Mouse (Mus musculus) Muller cell, postnatal 12 days (primary cell): ENCODE results near the gene Prl3b1.

Experiments used
- DNase-seq: peaks from one replicate; pipeline ENCODE4 v3.0.0-alpha.2; 2015; ENCODE audit errors: inconsistent ontology term

Prl3b1 gene

DNA sequence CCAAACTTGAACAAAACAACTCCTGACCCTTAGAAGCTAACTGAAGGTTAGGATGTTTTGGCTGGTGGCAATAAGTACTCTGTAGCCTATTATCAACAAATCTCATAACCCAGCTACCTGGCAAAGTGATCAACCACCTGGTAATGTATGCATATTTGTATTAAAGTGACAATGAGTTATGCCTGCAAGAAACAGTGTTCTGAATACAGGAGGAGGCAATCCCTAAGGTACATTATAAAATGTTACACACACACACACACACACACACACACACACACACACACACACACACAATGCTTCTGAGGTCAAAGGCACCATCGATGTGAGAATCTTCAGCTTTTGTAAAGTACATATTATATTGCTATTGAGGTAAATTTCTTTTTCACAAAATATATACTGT, at the start of gene Prl3b1:
Gene Prl3b1, plus strand, starts transcription at position 301 of the 400 bp plus-strand sequence.
- DNase-seq: no peak

DNA sequence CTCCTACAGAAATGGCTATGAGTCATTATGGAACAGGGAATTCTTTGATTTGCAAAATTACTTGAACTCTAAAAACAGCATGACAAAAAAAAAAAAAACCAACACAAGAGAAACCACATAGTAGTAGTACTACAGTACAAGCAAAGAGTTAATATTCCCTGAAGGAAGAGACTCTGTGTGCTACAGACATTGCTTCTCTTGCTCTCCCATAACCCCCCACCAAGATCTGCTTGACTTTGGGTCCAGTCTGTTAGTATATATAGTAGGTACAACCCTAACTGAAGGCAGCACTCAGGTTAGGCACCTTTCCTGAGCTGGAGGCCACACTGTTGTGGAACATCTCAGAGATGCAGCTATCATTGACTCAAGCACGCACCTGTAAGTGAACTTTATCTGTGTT, 45.3 kb upstream of the Prl3b1 start, which contains the start of gene Prl3c1:
Gene Prl3c1, plus strand, starts transcription at position 301 of the 400 bp plus-strand sequence.
- no peak for DNase-seq

DNA sequence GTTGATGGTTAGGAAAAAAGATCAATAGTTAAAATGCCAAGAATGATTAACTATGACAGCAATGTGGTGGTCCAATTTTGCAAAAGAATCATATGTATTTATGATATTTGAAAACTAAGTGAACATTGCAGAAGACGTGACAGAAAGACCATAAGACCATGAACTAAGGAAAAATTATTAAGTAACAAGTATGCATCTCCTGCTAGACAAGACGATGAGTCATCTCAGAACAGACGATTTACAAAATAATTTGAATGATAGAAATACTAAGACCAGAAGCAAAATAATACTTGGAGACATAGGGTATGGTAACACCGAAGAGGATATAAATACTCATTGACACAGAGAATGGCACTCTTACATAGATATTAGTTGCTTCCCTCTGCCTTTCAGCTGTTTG, 17.5 kb downstream of the Prl3b1 start, which contains the start of gene Prl3a1:
Gene Prl3a1, plus strand, starts transcription at position 301 of the 400 bp plus-strand sequence.
- no peak for DNase-seq
